Mouse (Mus musculus): ENCODE measurements at regions not wholly inside any gene's neighbourhood (a gene's known extent, or its start where the extent isn't known, plus 50 kb on each side); places are given as distances from the start of the nearest gene placed in this dataset.

DNA sequence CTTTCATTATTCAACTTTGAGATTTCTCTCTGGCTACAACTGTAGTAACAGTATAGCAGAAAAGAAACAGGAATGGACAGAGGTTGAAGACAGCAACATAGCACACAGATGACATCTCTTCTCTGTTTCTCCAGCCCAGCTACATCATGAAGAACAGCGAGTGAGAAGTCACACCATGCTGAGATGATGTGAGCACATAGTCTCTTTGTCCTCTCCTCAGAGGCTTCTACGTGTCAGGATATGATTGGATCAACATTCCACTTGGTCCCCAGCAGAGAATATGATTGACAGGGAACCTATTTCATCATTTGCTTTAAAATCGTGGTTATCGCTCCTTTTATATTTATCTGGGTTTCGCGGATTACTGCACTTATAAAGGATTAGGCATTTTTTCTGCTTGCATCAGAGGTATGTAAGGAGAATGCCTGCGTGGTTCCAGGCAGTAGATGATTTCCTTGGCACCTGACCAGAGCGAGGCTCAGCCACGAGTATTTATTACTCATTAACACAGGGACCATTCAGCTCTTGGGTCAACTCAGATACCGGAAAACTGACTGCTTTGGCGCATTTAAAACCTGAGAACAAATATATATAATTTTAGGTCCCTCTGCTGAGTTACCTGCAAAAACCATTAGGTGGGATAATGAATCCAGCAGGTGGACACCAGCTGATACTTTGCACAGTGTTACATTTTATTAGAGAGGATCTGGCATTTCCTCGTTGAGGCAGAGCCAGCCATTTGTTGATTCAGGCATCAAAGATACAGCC, 237.9 kb upstream of the Gm5148 start:
- peak; percentile 82 to 86 for DNase-seq

DNA sequence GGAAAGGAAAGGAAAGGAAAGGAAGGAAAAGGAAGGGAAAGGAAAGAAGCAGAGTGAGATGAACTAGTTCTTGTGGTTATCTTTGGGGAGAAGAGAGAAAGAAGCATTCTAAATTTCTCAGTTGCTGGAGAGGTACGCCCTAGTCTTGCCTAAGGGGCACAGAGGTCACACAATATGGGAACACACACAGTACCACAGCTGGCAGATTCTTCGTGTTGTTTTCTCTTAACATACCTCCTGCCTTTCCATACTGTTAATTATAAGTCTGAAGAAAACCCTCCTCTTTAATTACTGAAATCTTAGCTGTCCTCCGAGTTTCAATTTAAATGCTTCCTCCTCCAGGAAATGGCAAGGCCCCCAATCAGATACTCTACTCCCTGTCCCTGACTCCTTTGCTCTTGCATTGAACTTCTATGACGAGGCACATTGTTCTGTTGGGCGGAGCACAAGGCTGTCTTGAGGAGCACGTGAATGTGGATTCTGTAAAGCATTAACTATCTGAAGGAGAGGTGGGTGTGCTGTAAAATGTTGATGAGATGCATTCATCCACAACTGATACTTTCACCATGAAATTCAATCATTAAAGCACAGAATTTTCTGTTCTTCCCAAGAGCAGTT, 234.2 kb upstream of the Gm5148 start:
- DNase-seq = no peak

DNA sequence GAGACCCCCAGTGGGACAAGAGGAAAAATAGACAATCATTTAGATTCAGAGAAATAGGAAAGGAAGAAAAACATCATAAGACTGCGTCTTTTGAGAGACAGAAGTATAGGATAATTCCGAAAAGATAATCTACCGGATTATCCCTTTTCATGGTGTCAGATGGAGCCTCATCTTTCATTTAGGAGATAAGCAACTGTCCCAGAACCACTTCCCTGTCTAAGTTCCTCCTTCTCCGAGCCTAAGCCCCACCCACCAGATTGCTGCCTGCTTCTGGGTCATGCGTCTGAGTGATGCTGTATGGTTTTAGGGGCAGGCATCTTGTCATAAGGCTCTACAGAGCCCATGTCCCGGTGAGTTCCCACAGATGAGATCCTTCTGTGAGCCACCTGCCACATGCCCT, 232.3 kb upstream of the Gm5148 start:
- no peak for DNase-seq

DNA sequence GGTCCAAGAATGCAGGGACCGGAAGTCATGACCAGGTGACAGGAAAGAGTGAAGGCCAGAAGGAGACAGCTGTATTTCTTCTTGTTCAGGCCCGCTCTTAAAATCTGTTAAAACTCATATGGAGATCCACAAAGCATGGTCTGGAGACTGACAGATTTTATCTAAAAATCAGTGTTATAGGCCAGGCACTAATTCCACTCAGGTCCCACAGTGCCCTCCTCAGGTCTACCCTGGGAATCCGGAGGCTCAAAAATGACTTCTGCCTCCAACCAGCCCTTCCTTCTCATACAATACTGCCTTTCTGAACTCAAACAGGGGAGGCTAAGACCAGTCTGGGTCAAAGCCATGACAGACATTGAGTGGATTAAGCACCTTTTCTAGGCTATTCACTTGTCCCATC, 228.6 kb upstream of the Gm5148 start:
- DNase-seq = peak; percentile 53 to 73

DNA sequence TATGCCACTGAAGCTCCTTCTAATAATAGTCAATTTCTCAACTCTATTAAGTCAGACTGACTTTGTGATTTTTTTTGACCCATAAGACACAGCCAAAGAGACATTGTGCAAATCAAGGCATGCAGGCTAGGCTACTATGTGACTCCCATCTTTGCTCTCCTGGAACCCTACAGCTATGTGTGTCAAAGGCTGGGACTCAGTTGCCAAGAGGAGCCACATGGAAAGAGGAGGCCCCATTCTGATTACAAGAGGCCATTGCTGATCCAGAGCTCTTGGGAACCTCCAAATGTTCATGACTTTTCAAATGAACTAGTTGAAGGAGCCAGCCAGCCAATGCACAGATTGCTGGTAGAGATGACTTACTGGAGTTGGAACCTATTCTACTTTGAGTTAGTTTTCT, 228.0 kb upstream of the Gm5148 start:
- no peak for DNase-seq

DNA sequence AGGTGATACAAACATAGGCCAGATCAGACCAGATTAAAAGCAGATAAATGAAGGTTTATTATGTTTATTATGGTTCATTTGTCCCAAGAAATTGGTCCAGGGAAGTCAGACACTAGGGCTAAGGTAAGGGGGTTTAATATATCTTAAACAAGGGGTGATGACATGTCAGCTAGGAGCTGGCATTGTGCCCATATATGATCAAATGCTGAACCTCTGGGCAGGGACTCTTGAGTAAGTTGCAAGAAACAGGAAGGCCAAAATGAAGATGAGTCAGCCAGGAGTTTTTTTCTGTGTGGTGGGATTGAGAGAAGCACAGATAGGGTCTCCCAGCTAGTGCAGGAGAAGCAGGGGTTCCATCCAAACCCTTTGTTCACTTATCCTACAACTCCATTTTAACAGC, 219.4 kb upstream of the Gm5148 start:
- DNase-seq = no peak

DNA sequence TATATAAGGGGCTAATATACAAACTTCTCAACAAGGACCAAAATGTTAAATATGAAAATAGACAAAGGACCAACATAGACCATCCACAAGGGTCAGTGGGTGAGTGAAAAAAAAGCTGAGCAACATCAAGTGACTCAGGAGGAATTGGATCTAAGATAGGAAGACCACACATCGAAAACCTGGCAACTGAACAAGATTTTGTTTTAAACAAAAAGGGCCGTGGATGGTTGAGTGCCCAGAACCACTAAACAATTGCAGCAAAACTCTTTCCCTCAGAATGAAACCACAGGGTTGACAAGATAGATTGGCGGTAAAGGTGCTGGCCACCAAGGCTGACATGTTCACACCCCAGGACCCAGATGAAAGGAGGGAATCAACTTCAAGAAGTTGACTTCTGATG, 215.7 kb upstream of the Gm5148 start:
- no peak for DNase-seq

DNA sequence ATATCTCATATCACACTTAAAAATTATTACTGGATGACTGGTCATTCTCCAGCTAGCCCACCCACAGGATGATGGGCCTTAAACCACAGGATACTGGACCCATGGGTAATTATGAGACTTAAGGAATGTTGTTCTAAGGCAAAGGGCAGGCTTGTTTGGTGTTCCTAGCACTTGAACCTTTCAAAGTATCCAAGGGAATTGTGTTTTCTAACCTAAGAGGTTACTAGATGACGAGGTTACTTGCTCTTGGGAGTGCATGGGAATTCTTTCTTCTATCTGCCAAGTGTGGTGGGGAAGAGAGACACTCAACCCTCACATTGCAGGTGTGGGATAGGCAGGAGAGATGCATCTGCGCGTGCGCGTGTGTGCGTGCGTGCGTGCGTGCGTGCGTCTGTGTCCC, 214.6 kb upstream of the Gm5148 start:
- DNase-seq = no peak

DNA sequence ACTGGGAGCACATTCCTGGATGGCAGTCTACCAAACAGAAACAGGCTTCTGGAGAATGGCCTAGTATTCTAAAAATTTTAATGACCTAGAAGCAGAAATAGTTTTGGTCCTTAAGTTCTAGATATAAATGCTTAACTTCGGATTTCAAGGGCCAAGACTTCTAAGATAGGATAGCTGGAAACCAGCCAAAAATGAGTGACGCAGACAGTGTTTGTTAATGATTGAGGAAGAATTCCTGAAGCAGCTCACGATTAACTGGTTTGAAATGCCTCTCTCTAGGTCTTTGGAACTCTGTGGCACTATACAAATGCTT, 213.9 kb upstream of the Gm5148 start:
- peak; percentile 69 to 91 for DNase-seq

DNA sequence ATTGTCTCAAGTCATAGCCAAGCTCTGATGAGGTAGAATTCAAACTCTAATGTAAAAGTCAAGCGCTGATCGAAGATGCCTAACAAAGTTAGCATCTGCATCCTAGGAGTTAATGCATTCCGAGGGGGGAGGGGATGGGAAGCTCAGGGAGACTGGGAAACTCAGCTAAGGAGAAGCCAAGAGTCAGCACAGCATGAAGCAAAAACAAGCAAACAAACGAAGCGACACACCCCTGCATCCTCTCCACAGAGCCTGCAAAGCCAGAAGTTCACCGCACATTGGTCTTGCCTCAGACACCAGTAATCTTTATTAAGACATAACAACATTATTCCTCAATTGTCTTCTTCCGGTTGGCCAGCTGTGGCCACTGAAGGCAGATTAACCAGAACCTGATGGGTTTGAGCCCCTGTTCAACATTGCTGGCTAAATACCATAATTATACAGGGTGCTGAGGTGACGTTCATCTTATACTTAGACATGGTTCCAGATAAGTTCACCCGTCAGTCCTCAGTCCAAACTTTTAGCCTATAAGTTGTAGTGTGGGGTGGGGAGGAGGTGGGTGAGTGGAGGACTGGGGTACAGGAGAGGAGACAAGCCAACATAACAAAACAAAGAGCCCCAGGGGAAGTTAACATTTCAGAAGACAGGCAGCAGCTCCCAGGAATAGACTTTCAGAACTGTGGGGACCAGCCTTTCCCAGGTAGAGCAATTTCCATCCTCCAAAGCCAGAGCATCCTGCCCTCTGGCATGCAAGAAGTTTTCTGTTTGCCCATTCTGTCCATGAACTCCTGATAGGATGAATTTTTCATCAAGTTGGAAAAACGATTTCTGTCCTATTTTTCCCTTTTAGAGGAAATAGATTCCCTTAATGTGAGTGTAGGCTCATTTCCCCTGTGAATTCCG, 213.3 kb upstream of the Gm5148 start:
- DNase-seq = peak; percentile 51 to 53

DNA sequence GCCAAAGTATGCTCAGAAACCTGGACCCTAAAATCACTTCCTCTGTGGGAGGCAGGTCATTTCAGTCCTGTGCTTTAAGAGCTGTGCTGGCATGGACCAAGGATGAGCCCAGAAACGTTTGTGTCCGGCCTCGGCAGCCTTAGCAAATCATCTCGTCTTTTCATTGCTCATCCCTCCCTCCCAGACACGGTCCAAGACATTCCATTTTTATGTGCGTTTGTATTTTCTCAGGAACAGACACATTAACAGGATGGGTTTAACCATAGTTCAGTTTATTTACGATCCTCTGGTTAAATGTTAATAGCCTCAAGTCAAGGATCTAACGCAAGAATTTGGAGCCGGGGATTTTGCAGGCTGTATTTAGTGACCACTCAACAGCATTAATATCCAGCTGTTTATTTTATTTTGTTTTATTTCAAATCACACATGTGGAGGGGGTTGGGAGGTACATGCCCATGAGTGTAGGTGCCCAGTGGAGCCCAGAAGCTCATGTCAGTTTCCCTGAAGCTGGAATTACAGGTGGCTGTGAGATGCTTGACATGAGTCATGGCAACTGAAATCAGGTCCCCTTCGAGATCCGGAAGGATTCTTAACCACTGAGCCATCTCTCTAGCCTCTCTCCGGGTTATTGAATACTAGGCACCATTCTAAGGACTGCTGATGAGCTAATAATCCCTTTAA, 212.1 kb upstream of the Gm5148 start:
- DNase-seq = peak; percentile 53 to 76

DNA sequence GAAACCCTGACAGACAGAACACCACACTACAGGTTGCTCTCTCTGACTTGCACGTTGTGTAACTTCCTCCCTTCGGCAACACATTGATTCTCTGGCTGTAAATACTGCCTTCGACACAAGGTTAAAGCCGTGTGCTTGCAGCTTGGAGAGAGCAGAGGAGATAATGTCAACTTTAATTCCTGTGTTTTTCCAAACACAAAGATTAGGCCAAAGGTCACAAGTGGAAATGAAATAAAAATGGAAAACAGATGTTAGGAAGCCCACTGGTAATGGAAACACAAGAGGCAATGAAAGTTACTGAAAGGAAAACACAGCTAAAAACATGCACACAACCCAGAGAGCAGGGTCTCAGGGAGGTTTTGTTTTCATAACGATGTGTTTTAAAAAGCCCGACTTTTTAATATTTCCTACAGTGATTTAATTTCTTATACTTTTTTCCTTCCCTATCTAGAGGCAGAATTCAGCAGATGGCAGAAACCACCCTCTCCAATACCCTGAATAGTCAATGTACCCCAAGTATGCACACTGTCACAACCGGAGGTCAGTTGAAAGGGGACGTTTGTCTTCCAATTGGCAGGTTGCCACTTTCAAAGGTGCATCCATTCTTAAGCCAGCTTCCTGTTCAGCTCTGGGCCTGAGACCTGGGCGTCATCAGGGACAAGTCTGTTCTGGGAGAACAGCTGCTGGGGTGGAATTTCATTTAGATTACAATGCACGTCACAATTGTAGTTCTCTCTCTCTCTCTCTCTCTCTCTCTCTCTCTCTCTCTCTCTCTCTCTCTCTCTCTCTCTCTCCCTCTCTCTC, 210.8 kb upstream of the Gm5148 start:
- peak; percentile 64 to 78 for DNase-seq

DNA sequence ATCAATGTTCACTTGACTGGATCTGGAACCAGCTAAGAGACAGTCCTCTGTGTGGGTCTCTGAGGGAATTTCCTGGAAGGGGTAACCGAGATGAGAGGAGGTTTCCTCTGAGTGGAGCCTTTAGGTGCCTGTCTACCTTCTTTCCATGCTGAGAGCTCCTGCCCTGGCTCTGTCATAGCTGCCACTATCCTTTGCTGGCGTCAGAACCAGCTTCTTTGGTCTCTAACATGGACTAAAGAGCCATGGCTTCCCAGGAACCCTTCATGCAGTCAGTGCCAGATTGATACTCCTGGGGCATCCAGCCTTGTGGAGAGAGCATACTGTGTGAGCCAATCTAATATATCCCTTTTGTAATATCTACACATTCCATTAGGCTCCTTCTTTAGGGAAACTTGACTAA, 209.9 kb upstream of the Gm5148 start:
- no peak for DNase-seq

DNA sequence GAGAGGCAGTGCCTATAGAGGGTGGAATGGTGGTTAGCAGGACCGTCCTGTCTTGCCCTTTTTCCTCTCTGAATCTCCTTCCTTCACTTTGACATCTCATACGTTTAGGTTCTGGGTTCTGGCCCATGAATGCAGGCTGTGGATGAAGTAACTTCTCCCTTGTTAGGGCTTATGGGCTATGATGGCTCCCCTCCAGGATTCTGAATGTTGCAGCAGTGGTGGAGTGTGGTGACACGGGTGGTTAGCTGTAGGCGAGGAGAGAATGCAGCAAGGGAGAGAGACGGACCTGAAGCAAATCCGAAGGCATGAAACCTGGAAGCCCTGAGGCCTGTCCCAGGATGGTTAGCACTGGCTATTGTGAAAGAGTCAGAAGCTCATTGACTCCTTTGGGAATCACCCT, 204.4 kb upstream of the Gm5148 start:
- no peak for DNase-seq

DNA sequence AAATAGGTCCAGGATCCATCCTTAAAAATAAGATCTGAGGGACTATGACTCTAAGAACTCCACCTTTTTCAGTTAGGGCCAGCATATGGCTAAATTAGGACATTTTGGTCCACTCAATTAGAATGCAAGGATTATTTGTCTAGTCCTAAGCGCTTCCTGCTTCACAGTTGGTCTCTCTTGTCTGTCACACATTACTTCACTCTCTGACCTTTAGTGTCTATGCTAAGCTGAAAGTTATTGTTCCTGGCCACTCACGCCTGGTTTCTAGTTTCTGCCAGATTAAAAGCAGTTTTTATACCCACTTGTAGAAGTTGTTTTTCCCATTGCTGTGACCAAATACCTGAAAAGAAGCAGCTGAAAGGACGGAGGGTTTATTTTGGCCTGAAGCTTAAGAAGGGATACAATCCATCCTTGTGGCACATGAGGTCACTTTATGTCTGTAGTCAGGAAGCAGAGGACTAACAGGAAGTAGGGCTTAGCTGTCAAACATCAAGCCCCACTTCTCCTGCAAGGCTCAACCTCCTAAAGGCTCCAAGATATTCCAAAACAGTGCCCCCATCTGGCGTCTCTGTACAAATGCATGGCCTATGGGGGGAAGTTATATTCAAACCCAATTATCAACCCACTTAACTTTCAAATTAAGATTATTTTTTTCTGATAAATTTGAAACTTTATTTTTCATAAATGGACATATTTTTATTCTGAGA, 195.3 kb upstream of the Gm5148 start:
- DNase-seq = peak; percentile 12 to 24

DNA sequence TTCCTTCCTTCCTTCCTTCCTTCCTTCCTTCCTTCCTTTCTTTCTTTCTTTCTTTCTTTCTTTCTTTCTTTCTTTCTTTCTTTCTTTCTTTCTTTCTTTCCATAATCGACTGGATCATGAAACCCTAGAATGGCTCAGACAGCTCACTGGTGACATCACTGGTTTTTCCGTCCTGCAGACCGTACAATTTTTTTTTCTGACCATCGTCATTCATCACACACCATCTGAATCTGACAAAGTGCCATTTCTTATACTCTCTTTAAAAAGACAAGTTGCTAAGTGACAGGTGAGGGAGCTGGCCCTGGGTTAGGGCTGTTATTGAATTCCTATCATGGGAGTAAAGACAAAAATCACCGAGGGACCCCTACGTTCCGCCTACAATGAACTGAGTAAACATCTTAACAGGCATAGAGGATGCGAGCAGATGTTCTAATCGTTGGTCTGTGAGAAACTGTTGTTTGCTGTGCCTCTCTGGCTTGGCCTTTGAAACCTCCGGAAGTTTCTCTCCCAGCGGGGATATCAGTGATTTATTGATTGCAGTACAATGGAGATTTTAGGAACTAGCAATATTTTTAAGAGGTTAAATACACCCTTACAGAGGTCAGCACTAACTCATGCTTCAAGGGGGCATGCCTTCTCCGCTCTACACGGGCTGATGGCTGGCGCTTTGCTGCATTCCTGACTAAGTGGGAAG, 192.6 kb upstream of the Gm5148 start:
- DNase-seq = peak; percentile 45 to 75

DNA sequence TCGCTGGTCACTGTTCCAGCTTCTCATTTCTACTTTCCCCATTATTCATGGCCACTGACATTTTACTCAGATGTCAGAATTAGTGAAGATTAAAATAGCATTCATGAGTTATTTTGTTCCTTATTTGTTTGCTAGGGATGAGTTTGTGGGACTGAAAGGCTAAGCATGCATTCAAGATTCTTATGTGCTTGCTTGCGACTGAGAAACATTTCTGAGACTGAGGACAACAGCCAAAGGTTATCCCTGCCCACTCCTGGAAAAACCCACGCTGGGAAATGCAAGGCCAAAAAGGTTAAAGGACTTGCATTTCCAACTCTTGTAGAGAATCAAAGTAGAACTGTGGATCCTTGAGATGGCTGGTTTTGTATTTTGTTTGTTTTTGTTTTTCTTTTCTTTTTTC, 192.0 kb upstream of the Gm5148 start:
- DNase-seq = peak in 1 of 2 experiments; percentile 39

DNA sequence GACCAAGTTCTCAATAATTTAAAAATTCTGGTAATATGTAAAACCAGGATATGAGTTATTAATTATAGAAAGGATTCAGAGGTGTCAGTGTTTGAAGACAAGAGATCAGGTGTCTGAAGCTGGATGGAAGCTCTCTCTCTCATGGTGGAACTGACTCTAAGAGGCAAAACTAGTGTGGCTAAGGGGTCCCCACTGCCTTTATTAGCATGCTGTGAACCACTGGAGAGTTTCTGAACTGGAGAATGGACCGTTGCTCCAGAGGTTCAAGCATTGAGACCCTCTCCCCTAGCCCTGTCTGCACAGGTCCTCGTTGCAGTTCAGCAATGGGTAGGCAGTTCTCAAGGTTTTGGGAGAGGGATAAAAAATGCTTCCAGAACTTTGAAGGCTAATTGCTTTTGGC, 191.4 kb upstream of the Gm5148 start:
- DNase-seq = no peak

DNA sequence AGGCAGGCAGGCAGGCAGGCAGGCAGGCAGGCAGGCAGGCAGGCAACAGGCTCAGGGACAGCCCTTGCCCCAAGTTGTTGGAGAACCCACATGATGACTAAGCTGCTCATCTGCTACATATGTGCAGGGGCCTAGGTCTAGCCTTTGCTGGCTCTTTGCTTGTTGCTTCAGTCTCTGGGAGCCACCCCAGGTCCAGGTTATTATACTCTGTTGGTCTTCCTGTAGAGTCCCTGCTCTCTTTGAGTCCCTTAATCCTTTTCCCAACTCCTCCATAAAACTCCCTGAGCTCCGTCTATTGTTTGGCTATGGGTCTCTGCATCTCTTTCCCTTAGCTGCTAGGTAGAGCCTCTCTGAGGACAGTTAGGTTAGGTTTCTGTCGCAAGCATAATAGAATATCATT, 189.8 kb upstream of the Gm5148 start:
- DNase-seq = no peak

DNA sequence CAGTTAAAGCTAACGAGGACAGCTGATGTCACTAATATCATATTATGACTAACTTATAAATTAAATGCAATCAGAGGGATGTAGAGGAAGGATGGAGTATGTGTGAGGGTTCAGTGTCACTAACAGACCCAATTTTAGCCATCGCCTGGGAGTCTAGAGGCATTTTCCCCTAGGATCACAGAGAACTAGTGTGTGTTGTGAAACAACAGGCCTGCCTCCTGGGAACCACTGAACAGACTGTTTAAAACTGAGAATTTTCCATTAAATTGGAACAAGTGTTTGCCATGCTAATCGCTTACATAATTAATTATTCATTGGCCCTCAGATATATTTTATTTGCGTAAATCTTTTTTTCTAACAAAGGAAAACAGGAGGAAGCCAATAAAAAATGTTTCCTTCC, 185.5 kb upstream of the Gm5148 start:
- no peak for DNase-seq

DNA sequence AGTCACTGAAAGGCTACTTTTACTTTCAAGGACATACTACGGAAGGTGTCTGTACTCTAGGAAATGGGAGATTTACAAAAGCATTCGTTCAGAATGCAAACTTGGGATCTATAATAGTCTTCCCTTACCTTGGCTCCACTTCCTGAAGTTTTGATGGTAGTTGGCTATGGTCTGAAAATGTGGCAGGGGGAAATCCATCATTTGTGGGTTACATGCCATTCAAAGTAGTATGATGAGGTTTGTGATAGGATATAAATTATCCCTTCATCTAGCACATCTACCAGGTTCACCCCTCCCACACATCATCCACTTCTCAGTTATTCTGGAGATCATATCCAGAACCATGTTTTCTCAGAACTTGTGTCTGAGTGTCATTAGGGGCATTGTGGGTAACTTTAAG, 184.7 kb upstream of the Gm5148 start:
- DNase-seq = no peak
